Mouse (Mus musculus): ENCODE results near the gene Atrnl1. TPM values are rescaled to one million over a fixed set of nuclear protein-coding genes. Genes with fewer than 3 reads are reported as not detected.
"Not testable (repeated sequence)": the region's sequence is repeated elsewhere in the genome, so short reads cannot be mapped to it uniquely, and the experiment has no call there.

Atrnl1 gene
- polyA plus RNA-seq, 1 experiment from 2014 or later, result 4.5 TPM

DNA sequence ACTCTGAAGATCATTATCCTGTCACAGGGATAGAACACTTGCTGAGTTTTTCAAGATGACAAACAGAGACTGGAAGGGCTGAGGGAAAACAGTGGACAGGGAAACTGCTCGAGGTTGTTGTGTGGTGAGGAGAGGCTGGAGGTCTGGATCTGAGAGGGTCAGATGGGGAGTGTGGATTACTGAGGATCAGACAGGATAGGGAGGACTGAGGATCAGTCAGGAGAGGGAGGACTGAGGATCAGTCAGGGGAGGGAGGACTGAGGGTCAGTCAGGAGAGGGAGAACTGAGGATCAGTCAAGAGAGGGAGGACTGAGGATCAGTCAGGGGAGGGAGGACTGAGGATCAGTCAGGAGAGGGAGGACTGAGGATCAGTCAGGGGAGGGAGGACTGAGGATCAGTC is 269.0 kb downstream of the Atrnl1 start:
- WGBS, result 74% methylated on average over 1 of the region's 1 CpGs
- H3K4me3 ChIP-seq, result not testable (repeated sequence)

DNA sequence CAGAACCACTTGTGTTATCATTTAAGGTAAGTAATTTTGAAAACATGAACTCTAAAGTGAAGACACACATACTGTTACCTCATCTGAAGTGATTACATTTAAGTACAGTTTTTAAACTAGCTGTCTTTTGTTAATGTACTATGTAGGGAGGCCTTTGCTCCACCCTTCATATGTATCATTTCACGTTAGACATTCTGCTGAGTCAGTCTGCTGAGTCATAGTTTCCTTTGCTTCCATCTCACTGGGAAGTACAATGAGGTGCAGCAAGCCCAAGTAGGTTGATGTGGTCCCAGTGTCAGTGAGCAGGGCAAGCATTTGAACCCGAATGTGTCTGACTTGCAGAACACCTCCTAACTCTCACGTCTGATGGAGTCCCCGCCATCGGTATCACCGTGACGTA is 271.1 kb downstream of the Atrnl1 start:
- H3K27me3 ChIP-seq (ENCODE audit: insufficient read depth, poor library complexity, severe bottlenecking), result no peaks in the 10 kb centered on the region
- no peaks in the 10 kb centered on the region for H3K36me3 ChIP-seq
- H3K4me3 ChIP-seq, result no peak overlapping the region
- H3K27ac ChIP-seq, result no peak overlapping the region
- no peak for DNase-seq (ENCODE audit: low spot score)
- WGBS, result 95% methylated on average over 7 of the region's 7 CpGs
- peaks cover 4% of the 10 kb centered on the region; the same call in 1 of the 2 replicates for H3K4me1 ChIP-seq (replicated peaks)
- no peaks in the 10 kb centered on the region for H3K9me3 ChIP-seq

More for the DNA sequence above, 269.0 kb downstream of the Atrnl1 start:
- DNase-seq (ENCODE audit: low spot score); H3K27ac ChIP-seq; H3K27me3 ChIP-seq (ENCODE audit: insufficient read depth, poor library complexity, severe bottlenecking); H3K9me3 ChIP-seq; H3K36me3 ChIP-seq; H3K4me1 ChIP-seq (replicated peaks): not testable (repeated sequence)

DNA sequence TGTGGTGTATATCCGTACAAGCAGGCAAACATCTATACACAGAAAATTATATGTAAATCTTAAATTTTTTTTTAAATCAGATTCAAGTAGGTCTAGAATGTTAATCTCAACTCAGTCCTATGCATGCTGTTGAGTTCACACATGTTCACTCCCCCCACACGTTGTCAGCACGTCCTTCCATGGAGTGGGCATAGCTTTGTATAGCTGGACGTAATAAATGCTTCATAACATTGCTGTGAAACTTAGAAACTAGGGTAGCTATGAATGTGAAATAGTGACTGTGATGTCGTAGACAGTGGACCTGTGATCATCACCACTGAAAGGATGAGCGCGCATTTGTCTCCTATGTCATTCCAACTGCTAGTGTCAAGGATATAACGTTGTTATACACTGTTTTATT is 278.0 kb downstream of the Atrnl1 start:
- no peak overlapping the region for H3K27ac ChIP-seq
- H3K4me1 ChIP-seq (replicated peaks), result peaks cover 13% of the 10 kb centered on the region
- H3K4me3 ChIP-seq, result no peak overlapping the region
- DNase-seq (ENCODE audit: low spot score), result no peak
- H3K36me3 ChIP-seq, result no peaks in the 10 kb centered on the region
- H3K9me3 ChIP-seq, result no peaks in the 10 kb centered on the region
- H3K27me3 ChIP-seq (ENCODE audit: insufficient read depth, poor library complexity, severe bottlenecking), result no peaks in the 10 kb centered on the region
- WGBS, result 95% methylated on average over 8 of the region's 8 CpGs

DNA sequence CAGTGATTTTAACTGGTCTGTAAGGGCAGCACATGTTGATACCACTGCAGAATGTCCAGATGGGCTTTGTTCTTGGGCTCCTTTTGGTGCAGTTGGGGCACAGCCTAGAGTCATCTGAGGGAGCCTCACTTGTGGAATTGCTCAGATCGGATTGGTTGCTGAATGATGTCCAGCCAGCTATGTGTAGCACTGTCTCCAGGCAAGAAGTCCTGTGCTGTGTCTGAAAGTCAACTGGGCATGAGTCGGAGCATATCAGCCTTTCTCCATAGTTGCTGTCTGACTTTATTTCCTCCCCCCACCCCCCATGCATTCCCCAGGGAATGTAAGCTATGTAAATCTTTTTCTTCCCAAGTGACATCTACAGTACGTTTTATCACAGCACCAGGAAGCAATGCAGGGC is 278.9 kb downstream of the Atrnl1 start:
- 60% methylated on average over 3 of the region's 3 CpGs for WGBS
- H3K9me3 ChIP-seq, result no peaks in the 10 kb centered on the region
- no peaks in the 10 kb centered on the region for H3K27me3 ChIP-seq (ENCODE audit: insufficient read depth, poor library complexity, severe bottlenecking)
- H3K4me3 ChIP-seq, result no peak overlapping the region
- H3K4me1 ChIP-seq (replicated peaks), result peaks cover 13% of the 10 kb centered on the region
- no peak overlapping the region for H3K27ac ChIP-seq
- no peak for DNase-seq (ENCODE audit: low spot score)
- no peaks in the 10 kb centered on the region for H3K36me3 ChIP-seq

- Histone ChIP-seq H3K9me3 (no peaks in the 10 kb centered on the region), H3K4me1 (replicated peaks) (peaks cover 13% of the 10 kb centered on the region), H3K27ac (peak overlapping the region; percentile 37), H3K27me3 (ENCODE audit: insufficient read depth, poor library complexity, severe bottlenecking) (no peaks in the 10 kb centered on the region), H3K36me3 (no peaks in the 10 kb centered on the region), H3K4me3 (no peak overlapping the region)
- DNase-seq (ENCODE audit: low spot score), result peak; percentile 21
- 29% methylated on average over 3 of the region's 3 CpGs for WGBS
Measured at GRCm38 (mm10) chr19:57890954-57891353, 280.1 kb downstream of the Atrnl1 start.

GRCm38 (mm10) chr19:57894191-57894590 is 283.4 kb downstream of the Atrnl1 start:
- no peak for DNase-seq (ENCODE audit: low spot score)
- H3K4me3 ChIP-seq, result no peak overlapping the region
- no peaks in the 10 kb centered on the region for H3K36me3 ChIP-seq
- H3K9me3 ChIP-seq, result no peaks in the 10 kb centered on the region
- WGBS, result 39% methylated on average over 1 of the region's 1 CpGs
- H3K27ac ChIP-seq, result no peak overlapping the region
- peaks cover 4% of the 10 kb centered on the region for H3K4me1 ChIP-seq (replicated peaks)
- no peaks in the 10 kb centered on the region for H3K27me3 ChIP-seq (ENCODE audit: insufficient read depth, poor library complexity, severe bottlenecking)

DNA sequence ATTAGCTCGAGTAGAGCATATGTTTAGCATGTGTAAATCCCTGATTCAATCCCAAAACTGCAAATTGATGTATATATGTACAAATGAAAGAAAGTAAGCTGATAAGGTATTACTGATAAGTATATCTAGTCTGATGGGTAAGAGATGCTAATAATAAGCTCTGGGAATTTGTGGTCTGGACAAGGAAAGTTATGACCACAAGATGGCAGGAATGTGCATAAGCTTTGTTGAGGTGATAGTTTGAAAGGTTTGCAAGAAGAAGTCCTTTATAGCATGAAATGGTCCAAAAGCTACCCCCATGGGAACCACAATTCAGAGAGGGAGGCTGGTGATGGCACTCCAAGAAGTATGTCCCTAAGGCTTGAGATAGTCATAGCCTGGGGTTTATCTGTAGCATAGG is 289.2 kb downstream of the Atrnl1 start:
- Histone ChIP-seq H3K27ac (no peak overlapping the region), H3K9me3 (no peaks in the 10 kb centered on the region), H3K36me3 (no peaks in the 10 kb centered on the region), H3K27me3 (ENCODE audit: insufficient read depth, poor library complexity, severe bottlenecking) (no peaks in the 10 kb centered on the region), H3K4me3 (no peak overlapping the region), H3K4me1 (replicated peaks) (no peaks in the 10 kb centered on the region)
- WGBS, result 75% methylated on average over 1 of the region's 1 CpGs
- no peak for DNase-seq (ENCODE audit: low spot score)

- 93% methylated on average over 6 of the region's 6 CpGs for WGBS
- Histone ChIP-seq H3K4me3 (no peak overlapping the region), H3K9me3 (no peaks in the 10 kb centered on the region), H3K27me3 (ENCODE audit: insufficient read depth, poor library complexity, severe bottlenecking) (no peaks in the 10 kb centered on the region), H3K27ac (no peak overlapping the region), H3K4me1 (replicated peaks) (peaks cover 4% of the 10 kb centered on the region; the same call in 1 of the 2 replicates), H3K36me3 (no peaks in the 10 kb centered on the region)
- DNase-seq (ENCODE audit: low spot score), result no peak
Measured at GRCm38 (mm10) chr19:57909466-57909865, 298.6 kb downstream of the Atrnl1 start.

GRCm38 (mm10) chr19:57910650-57911049 is 299.8 kb downstream of the Atrnl1 start:
- no peaks in the 10 kb centered on the region for H3K9me3 ChIP-seq
- no peaks in the 10 kb centered on the region for H3K27me3 ChIP-seq (ENCODE audit: insufficient read depth, poor library complexity, severe bottlenecking)
- peaks cover 8% of the 10 kb centered on the region; the same call in 1 of the 2 replicates for H3K4me1 ChIP-seq (replicated peaks)
- no peak overlapping the region for H3K4me3 ChIP-seq
- no peak for DNase-seq (ENCODE audit: low spot score)
- no peaks in the 10 kb centered on the region for H3K36me3 ChIP-seq
- WGBS, result 92% methylated on average over 6 of the region's 6 CpGs
- H3K27ac ChIP-seq, result no peak overlapping the region

- Histone ChIP-seq H3K9me3 (peaks cover 7% of the 10 kb centered on the region; the same call in 1 of the 2 replicates), H3K4me3 (no peak overlapping the region), H3K27ac (no peak overlapping the region), H3K4me1 (replicated peaks) (0 out of 2 replicates have a peak, but pooled peaks cover 4% of the 10 kb centered on the region), H3K36me3 (0 out of 2 replicates have a peak, but pooled peaks cover 4% of the 10 kb centered on the region), H3K27me3 (ENCODE audit: insufficient read depth, poor library complexity, severe bottlenecking) (no peaks in the 10 kb centered on the region)
- no peak for DNase-seq (ENCODE audit: low spot score)
- 75% methylated on average over 6 of the region's 6 CpGs for WGBS
Measured at GRCm38 (mm10) chr19:57916325-57916724, 305.5 kb downstream of the Atrnl1 start.

DNA sequence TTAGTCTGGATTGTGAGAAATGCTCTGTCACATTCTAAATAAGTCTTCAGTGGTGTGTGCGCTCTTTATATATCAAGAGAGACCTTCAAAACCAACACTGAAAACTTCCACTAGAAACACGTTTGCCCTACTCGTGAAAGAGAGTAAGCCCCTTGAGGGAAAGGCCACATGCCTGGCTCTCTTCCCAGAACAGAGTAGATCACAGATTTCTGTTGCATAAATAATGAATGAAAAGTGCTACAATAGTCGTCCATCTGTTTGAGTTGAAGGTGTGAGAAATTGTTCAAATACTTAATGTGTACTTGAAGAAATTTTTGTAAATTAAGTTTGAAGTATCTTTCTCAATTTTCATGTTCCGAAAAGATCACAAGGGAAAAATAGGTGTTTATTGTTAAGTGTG is 312.2 kb downstream of the Atrnl1 start:
- WGBS, result 85% methylated on average over 5 of the region's 5 CpGs
- Histone ChIP-seq H3K4me3 (no peak overlapping the region), H3K27me3 (ENCODE audit: insufficient read depth, poor library complexity, severe bottlenecking) (no peaks in the 10 kb centered on the region), H3K27ac (no peak overlapping the region), H3K4me1 (replicated peaks) (peaks cover 18% of the 10 kb centered on the region), H3K9me3 (peaks cover 7% of the 10 kb centered on the region; the same call in 1 of the 2 replicates), H3K36me3 (0 out of 2 replicates have a peak, but pooled peaks cover 4% of the 10 kb centered on the region)
- DNase-seq (ENCODE audit: low spot score), result no peak

- no peak overlapping the region for H3K27ac ChIP-seq
- H3K9me3 ChIP-seq, result peaks cover 7% of the 10 kb centered on the region; the same call in 1 of the 2 replicates
- H3K4me3 ChIP-seq, result no peak overlapping the region
- H3K27me3 ChIP-seq (ENCODE audit: insufficient read depth, poor library complexity, severe bottlenecking), result peaks cover 8% of the 10 kb centered on the region; the same call in 1 of the 2 replicates
- DNase-seq (ENCODE audit: low spot score), result no peak
- WGBS, result 82% methylated on average over 8 of the region's 8 CpGs
- H3K4me1 ChIP-seq (replicated peaks), result peaks cover 21% of the 10 kb centered on the region
- 0 out of 2 replicates have a peak, but pooled peaks cover 4% of the 10 kb centered on the region for H3K36me3 ChIP-seq
Measured at GRCm38 (mm10) chr19:57924856-57925255, 314.0 kb downstream of the Atrnl1 start.

DNA sequence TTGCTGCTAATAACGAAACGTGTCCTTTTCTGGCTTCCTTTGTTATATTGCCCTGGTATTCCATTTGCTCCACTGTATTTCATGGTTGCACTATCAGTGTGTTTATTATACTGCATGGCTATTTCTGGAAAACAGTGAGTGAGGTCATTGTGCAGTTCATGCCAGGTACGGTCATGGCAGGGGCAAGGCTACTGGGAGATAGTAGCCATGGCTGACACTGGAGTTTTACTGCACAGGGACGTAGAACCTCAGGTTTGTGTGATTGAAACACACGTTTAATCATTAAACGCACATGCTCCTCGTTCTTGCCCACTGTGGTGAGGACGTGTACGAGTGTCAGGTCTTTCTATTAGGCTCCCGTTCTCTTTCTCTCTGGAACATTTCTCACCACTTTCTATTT is 314.8 kb downstream of the Atrnl1 start:
- WGBS, result 89% methylated on average over 10 of the region's 10 CpGs
- DNase-seq (ENCODE audit: low spot score), result no peak
- H3K27me3 ChIP-seq (ENCODE audit: insufficient read depth, poor library complexity, severe bottlenecking), result peaks cover 8% of the 10 kb centered on the region; the same call in 1 of the 2 replicates
- peaks cover 5% of the 10 kb centered on the region; the same call in 1 of the 2 replicates for H3K9me3 ChIP-seq
- 0 out of 2 replicates have a peak, but pooled peaks cover 3% of the 10 kb centered on the region for H3K36me3 ChIP-seq
- H3K4me1 ChIP-seq (replicated peaks), result peaks cover 21% of the 10 kb centered on the region
- H3K27ac ChIP-seq, result no peak overlapping the region
- H3K4me3 ChIP-seq, result no peak overlapping the region
